Comparison of ENCODE assay signal across 4 mouse cellular contexts in genomic region chr10:96718706-96719105, GRCm38 (mm10).
DNase-seq lines count a peak whose midpoint lies in the region.

No protein-coding gene starts in this region.

- DNase-seq in ES-CJ7 (ENCODE audit: low read depth, low spot score): peak; percentile 64
- DNase-seq in R1 (ENCODE audit: low read depth, low spot score): peak; percentile 78
- peak; percentile 73 for DNase-seq in ZHBTc4 (ENCODE audit: low read depth, low spot score)
- DNase-seq in heart, adult 11 months: peak; percentile 24

Comparison
In these comparisons a context has a peak if more than half of its experiments do, and no peak if none do; other contexts are left out.
1. Peak in every context shown above with its lines: DNase-seq.
2. DNase-seq: peak in every context shown above with its lines; median percentile 78 in R1; 73 in ZHBTc4; 64 in ES-CJ7; 24 in heart, adult 11 months.